Mouse (Mus musculus) thymus, adult 2 months (tissue): ENCODE data around the gene Scamp4. TPM values are rescaled to one million over a fixed set of nuclear protein-coding genes. Genes with fewer than 3 reads are reported as not detected.

Experiments
- DNase-seq: peaks from one replicate; pipeline ENCODE4 v3.0.0; 2021
- H3K27ac ChIP-seq: fragments of 200-500 bp; 2 replicates; pipeline ENCODE4 v1.5.1; 2012; ENCODE audit warnings: low read length, control low read depth; ENCODE audit not compliant: control insufficient read depth, insufficient read depth
- H3K27me3 ChIP-seq: fragments of 200-500 bp; 2 replicates; pipeline ENCODE4 v1.6.1; 2012; ENCODE audit warnings: mild to moderate bottlenecking, low read length, moderate library complexity, mixed read lengths; ENCODE audit not compliant: control insufficient read depth, insufficient read depth
- H3K36me3 ChIP-seq: fragments of 200-500 bp; 2 replicates; pipeline ENCODE4 v1.6.1; 2012; ENCODE audit warnings: mild to moderate bottlenecking, low read length, moderate library complexity; ENCODE audit not compliant: control insufficient read depth, insufficient read depth
- H3K4me1 ChIP-seq: fragments of 200-500 bp; replicated peaks from 2 replicates; pipeline ENCODE4 v1.6.1; 2012; ENCODE audit warnings: low read length; ENCODE audit not compliant: control insufficient read depth, insufficient read depth
- H3K4me3 ChIP-seq: fragments of 200-500 bp; 2 replicates; pipeline ENCODE4 v1.5.1; 2012; ENCODE audit warnings: mild to moderate bottlenecking, low read length, control low read depth, moderate library complexity; ENCODE audit not compliant: control insufficient read depth, insufficient read depth
- CTCF ChIP-seq: fragments of 200-500 bp; IDR thresholded peaks from 2 replicates; pipeline ENCODE4 v1.5.1; 2012; ENCODE audit warnings: mild to moderate bottlenecking, control low read depth, low read length, moderate library complexity, borderline replicate concordance; ENCODE audit not compliant: control insufficient read depth, poor library complexity, insufficient read depth; ENCODE audit errors: extremely low read depth
- POLR2A ChIP-seq: fragments of 200-500 bp; IDR thresholded peaks from 2 replicates; pipeline ENCODE4 v1.6.1; 2012; ENCODE audit warnings: mild to moderate bottlenecking, low read length, control low read depth, moderate library complexity; ENCODE audit not compliant: control insufficient read depth, poor library complexity, insufficient read depth; ENCODE audit errors: extremely low read depth
- WGBS: fragments of 180-500 bp; shearing (Covaris S2); methylation state at CpG from one replicate; pipeline ENCODE4 v1.1.7; 2018; 5-methylcytosine and 5-hydroxymethylcytosine counted together
- polyA plus RNA-seq: library from polyadenylated mRNA; depleted of rRNA; stranded (reverse); fragments of >200 nt; gene quantifications from 2 replicates; pipeline ENCODE4 v1.2.3, GENCODE M21; 2012; rRNA removed

The Scamp4 gene
- polyA plus RNA-seq, 1 experiment: 156 TPM

DNA sequence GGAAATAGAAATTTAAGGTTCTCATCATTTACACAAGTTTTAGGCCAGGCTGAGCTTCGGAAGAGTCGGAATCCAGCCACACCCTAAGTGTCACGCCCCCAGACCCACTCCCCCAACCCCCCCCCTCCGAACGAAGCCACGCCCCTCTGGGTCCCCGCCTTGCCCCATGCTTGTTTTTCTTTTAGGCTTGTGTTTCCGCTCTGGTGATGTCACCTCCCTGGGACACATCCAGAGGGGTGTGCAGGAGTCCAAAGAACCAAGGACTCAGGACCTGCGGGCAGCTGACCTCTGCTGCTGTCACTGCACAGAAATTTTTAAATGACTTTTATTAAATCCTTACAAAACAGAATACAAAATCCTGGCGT is 62.3 kb downstream of the Scamp4 start:
- TF ChIP-seq POLR2A: no peak
- no peak for TF ChIP-seq CTCF
- Histone ChIP-seq H3K27me3 (no peaks in the 10 kb centered on the region), H3K4me1 (peaks cover 39% of the 10 kb centered on the region), H3K36me3 (peaks cover 47% of the 10 kb centered on the region), H3K4me3 (no peak overlapping the region), H3K27ac (peak overlapping the region; percentile 63)
- DNase-seq: no peak
- WGBS: 28% methylated on average over 10 of the region's 10 CpGs

Other genes starting within 250 kb of the Scamp4 start
- 0.17 and 0.22 TPM in 2 replicates for gene Plk5, start 246.4 kb upstream of the Scamp4 start, polyA plus RNA-seq
- gene Mex3d, start 215.2 kb upstream of the Scamp4 start, polyA plus RNA-seq: 34.9 and 38.2 TPM in 2 replicates
- gene Mbd3, start 203.3 kb upstream of the Scamp4 start, polyA plus RNA-seq: 268 and 290 TPM in 2 replicates
- 1,246 and 1,699 TPM in 2 replicates for gene Uqcr11, start 196.0 kb upstream of the Scamp4 start, polyA plus RNA-seq
- 341 and 425 TPM in 2 replicates for gene Tcf3, start 169.2 kb upstream of the Scamp4 start, polyA plus RNA-seq
- gene Onecut3, start 108.0 kb upstream of the Scamp4 start, polyA plus RNA-seq: 0.03 and 0.10 TPM in 2 replicates
- gene Atp8b3, start 63.7 kb upstream of the Scamp4 start, polyA plus RNA-seq: 0.20 and 0.31 TPM in 2 replicates
- 188 and 209 TPM in 2 replicates for gene Rexo1, start 41.3 kb upstream of the Scamp4 start, polyA plus RNA-seq
- gene Klf16, start 25.6 kb upstream of the Scamp4 start, polyA plus RNA-seq: 31.0 and 46.9 TPM in 2 replicates
- 310 and 359 TPM in 2 replicates for gene Abhd17a, start 12.5 kb upstream of the Scamp4 start, polyA plus RNA-seq
- 42.9 and 48.2 TPM in 2 replicates for gene Adat3, start within 50 bp of the Scamp4 start, polyA plus RNA-seq
- 7.5 and 8.1 TPM in 2 replicates for gene Gm49322, start 3.1 kb downstream of the Scamp4 start, polyA plus RNA-seq
- 492 and 499 TPM in 2 replicates for gene Csnk1g2, start 20.0 kb downstream of the Scamp4 start, polyA plus RNA-seq
- gene Btbd2, start 54.2 kb downstream of the Scamp4 start, polyA plus RNA-seq: 94.7 and 103 TPM in 2 replicates
- 606 and 621 TPM in 2 replicates for gene Mknk2, start 75.2 kb downstream of the Scamp4 start, polyA plus RNA-seq
- gene Mob3a, start 99.1 kb downstream of the Scamp4 start, polyA plus RNA-seq: 252 and 261 TPM in 2 replicates
- gene Izumo4, start 99.3 kb downstream of the Scamp4 start, polyA plus RNA-seq: 56.4 and 66.9 TPM in 2 replicates
- gene Ap3d1, start 139.4 kb downstream of the Scamp4 start, polyA plus RNA-seq: 182 and 195 TPM in 2 replicates
- 121 and 155 TPM in 2 replicates for gene Dot1l, start 152.3 kb downstream of the Scamp4 start, polyA plus RNA-seq
- 94.6 and 119 TPM in 2 replicates for gene Sf3a2, start 195.3 kb downstream of the Scamp4 start, polyA plus RNA-seq
- 142 and 153 TPM in 2 replicates for gene Plekhj1, start 195.8 kb downstream of the Scamp4 start, polyA plus RNA-seq
- gene Amh, start 202.4 kb downstream of the Scamp4 start, polyA plus RNA-seq: 6.3 and 8.8 TPM in 2 replicates
- gene Jsrp1, start 210.6 kb downstream of the Scamp4 start, polyA plus RNA-seq: 0.24 TPM in 1 of 2 replicates, not detected in the other
- 1,706 and 1,988 TPM in 2 replicates for gene Oaz1, start 223.8 kb downstream of the Scamp4 start, polyA plus RNA-seq
- gene Lingo3, start 241.2 kb downstream of the Scamp4 start, polyA plus RNA-seq: 0.10 and 1.0 TPM in 2 replicates